Mouse (Mus musculus) layer of hippocampus, adult 8-10 months (tissue): ENCODE results near the gene Fam178b. TPM values are rescaled to one million over a fixed set of nuclear protein-coding genes. Genes with fewer than 3 reads are reported as not detected.

Source experiments
- DNase-seq, 2 experiments: peaks; one replicate each; pipeline ENCODE4 v3.0.0; 2022; ENCODE audit warnings: low spot score in 2 of 2
- total RNA-seq, 4 experiments: library from RNA; stranded (reverse); gene quantifications; 2 replicates each; pipeline ENCODE4 v1.2.4; 2022

The Fam178b gene
- total RNA-seq, 4 experiments from 2014 or later: 0.55 TPM; not detected in 3

DNA sequence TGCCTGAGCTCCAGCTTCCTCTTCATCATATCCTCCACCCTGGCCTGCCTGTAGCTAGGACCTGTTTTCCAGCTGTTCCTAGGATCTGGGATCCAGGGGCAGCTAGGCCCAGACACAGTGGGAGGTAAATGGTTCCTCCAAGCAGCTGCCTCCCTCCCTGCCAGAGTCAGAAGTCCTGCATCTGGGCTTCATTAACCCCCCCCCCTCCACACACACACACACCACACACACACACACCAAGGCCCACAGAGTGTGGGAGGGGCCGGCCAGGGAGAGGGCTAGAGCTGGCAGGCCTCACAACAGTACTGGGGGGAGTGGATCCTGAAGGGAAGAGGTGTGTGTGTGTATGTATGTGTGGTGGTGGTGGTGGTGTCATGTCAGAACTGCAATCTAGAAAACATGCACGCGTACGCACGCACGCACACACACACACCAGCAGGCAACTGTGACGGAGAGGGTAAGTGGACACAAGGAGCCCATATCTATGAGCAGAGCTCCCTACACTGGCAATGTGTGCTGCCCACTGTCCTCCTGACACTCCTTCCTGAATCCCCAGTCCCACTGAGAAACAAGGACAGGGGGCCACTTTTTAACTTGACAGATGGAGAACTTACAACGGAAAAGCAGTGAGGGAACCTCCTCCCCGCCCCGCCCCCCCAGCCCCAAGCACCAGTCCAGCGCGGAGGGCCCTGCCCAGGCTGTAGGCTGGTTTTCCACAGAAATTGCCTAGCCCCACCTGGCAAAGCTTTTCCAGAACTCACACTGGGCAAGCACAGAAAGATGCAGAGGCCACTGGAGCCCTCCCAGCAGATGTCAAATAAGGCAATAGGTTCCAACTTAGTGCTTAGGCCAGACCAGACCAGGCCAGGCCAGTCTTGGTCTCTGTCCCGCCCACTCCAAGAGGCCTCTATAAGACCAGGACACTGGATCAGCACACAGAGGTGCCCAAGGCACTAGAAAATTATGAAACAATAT is 94.2 kb downstream of the Fam178b start:
- DNase-seq: no peak

DNA sequence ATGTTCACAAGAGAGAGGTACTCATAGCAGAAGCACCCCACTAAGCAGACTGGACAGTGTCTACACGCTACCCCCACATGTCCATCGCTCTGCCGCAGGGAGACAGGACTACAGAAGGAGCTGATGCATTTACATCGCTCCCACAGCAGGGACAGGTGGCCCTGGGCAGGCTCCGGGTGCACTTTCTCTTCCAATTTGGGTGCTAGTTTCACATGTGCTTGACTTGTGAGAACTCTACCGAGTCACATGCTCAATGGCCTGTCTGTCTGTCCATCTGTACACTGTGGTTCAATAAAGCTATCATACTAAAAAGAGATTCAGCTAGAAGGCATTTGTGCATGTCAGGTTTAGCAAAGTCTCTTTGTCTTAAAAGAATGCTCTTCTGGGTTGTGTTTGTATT is 95.1 kb downstream of the Fam178b start:
- DNase-seq: no peak

- no peak for DNase-seq
Observed at GRCm38 (mm10) chr1:36586288-36586687, 96.7 kb downstream of the Fam178b start.

- no peak for DNase-seq
Observed at GRCm38 (mm10) chr1:36583408-36584116, 99.4 kb downstream of the Fam178b start.

GRCm38 (mm10) chr1:36582211-36582610 is 100.8 kb downstream of the Fam178b start:
- DNase-seq: no peak

DNA sequence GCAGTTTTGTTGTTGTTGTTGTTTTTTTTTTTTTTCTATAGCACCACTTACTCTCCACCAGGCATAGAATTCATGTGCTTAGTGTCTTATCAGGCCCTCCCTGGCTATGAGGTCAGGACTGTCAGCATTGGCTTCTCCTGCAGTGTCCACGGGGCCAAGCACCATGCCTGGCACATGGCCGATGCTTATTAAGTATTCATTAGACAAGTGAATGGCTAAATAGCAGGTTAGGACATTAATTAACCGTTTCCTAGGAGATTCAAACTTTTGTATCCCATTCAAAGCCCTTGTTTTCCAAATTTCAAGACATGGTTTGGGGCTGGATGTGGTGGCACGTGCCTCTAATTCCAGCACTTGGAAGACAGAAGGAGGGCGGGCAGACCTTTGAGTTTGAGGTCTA is 101.7 kb downstream of the Fam178b start:
- no peak for DNase-seq

GRCm38 (mm10) chr1:36580384-36581207 is 102.4 kb downstream of the Fam178b start:
- DNase-seq: peak; percentile 42 to 50

DNA sequence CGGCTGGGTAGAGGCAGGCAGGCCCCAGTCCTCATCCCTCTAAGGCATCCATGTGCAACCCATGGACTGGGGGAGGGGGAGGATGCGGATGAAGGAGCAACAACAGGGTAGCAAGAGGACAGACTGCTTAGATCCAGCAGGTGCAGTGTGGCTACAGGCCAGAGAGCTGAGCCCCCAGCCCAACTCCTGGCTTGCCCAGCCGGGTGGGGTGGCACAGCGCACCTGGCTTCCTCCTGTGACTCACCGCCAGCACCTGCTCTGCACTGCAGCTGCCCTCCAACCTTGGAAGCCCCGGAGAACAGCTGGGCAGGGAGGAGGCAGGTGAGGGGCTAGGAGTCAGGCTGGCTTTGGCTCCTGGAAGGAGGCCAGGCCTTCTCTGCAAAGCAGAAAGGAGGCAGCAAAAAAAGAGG is 103.0 kb downstream of the Fam178b start:
- no peak for DNase-seq

DNA sequence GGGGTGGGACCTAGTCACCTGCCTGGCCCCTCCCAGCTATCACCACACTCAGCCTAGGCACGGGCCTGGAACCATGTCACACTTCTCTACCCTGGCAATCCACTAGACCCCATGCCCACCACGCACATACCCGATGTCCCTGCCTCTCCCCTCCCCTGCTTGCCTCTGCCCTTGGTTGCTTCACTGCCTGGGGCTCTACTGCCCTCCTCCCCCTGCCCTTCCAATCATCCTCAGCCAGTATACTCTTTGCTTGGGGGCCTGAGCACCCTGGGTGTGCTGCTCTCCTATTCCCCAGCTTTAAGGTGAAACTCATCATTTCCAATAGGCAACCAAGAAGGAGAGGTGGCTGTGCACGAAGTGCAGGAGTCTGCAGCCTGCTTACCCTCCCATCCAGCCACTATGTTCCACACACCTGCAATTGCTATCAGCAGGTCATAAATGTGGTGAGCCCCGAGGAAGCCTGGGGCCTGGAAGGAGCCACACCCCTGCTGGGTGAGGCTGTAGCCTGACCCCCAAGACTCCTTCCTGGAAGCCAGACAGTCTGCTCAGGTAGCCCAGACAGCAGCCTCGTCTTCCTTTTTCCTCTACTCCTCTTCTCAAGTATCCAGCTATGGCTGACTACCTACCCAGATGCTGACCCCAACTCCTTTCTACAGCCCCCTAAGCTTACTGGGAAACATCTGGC is 105.8 kb downstream of the Fam178b start:
- no peak for DNase-seq

- no peak for DNase-seq
Observed at GRCm38 (mm10) chr1:36575347-36575746, 107.6 kb downstream of the Fam178b start.

DNA sequence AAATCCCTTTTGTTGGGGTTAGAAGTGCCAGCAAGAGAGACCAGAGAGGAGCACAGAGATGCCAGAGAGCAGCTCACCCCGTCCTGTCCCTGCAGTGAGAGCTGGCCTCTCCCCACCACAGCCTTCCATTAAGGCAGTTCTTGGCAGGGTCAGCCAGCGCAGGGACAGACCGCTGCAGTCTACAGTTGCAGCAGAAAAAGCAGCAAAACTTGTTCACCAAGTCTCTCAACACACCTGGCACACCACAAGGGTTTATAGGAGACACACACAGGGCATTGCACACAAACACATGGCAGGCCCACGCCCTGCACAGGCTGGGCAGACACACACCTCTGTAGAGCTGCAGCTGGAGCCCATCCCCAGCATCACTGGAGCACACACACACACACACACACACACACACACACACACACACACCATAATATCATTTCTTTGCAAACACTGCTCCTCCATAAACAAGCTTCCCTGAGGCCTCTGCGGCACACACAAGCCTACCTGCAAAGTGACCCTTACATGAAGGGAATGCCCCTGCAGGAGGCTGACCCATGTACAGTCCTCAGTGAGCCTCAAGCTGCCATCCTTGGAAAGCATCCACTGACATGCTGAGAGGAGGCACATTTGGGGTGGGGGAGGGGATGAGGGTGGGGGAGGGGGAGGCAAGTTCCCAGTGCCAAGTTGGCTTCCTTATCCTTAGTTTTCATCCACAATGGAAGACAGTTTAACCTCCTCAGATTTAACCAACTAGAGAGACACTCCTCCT is 108.6 kb downstream of the Fam178b start:
- DNase-seq: no peak

- no peak for DNase-seq
Observed at GRCm38 (mm10) chr1:36573524-36573923, 109.5 kb downstream of the Fam178b start.

DNA sequence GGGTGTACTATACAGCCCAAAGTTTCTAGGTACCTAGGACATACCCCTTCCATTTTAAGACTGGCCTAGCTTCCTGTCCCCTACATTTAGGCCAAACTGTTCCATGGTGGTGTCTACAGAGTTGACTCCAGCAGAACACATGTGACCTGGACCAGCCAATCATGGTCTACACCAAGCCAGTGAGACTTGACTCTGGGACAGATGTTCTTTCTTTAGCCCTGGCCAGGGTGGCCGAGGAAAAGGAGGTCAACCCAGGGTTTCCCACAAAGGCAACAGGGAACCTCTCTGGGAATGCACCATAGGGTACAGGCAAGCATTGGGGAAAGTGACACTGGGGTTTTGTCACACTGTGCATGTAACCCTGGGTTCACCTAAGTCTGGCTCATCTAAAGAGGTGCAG is 110.3 kb downstream of the Fam178b start:
- no peak for DNase-seq

GRCm38 (mm10) chr1:36572140-36572700 is 110.8 kb downstream of the Fam178b start:
- DNase-seq: no peak

- no peak for DNase-seq
Observed at GRCm38 (mm10) chr1:36571627-36572026, 111.4 kb downstream of the Fam178b start.

DNA sequence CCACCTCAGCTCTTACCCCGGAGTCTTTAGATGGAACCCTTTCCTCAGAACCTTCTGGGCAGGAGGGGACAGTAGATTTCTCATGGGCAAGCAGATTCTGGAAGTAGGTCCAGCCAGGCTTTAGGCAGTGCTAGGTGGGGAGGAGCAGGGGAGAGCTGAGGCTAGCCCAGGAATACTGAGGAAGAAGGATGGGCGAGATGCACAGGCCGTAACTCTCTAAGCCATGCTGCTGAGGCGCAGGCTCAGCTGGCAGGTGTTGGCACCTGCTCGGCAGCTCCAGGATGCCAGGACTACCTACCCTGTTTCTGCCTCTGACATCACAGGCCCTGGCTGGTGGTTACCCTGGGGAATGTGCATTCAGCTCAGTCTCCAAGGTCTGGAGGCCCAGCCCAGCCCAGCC is 112.7 kb downstream of the Fam178b start:
- no peak for DNase-seq

DNA sequence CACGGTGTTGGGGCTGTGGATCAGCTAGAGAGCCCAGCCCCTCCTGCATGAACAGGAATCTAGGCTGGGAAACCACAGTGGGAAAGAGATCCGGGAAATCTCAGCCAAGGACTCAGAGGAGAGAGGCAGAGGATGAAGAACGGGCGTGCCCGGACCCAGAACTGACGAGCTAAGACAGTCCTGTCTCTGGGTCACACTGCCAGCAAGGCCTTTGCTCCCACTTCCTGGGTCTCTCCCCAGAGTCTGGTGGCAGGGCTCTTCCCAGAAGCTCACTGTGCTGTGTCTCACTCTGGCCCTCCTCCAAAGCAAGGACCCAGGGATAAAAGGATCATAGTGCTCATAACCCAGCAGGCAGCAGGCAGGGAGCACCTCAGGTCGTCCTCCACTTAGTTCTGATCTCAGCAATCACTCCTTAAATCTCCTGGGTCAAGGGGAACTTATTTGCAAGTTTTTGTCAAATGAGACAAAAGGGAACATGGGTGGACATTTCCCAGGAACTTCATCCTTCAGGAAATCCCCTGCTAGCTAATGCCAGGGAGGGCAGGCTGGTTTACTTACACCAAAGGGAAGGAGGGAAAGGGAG is 113.2 kb downstream of the Fam178b start:
- no peak for DNase-seq

- no peak for DNase-seq
Observed at GRCm38 (mm10) chr1:36568776-36569175, 114.2 kb downstream of the Fam178b start.

- DNase-seq: no peak
Observed at GRCm38 (mm10) chr1:36567818-36568603, 115.0 kb downstream of the Fam178b start.
